Mouse (Mus musculus): ENCODE measurements at regions not wholly inside any gene's neighbourhood (a gene's known extent, or its start where the extent isn't known, plus 50 kb on each side); places are given as distances from the start of the nearest gene placed in this dataset.

DNA sequence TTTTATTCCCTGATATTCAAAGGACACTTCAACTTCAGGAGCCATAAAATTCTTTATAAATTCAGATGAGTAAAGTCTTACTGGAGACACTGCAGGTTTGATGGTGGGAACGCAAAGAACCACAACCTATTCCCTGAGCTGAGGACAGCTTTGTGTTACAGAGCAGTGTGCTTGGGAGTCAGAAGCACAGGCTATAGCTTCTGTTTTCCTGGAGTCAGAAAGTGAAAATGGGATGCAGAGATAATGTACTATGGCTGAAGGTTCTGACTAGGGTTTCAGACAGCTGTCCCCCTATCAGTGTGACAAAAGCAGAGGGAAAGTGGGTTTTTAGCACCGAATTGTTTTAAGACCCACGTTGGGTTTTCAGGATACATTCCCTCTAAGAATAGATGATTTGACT, 211.8 kb downstream of the Fam181b start:
- no peak for TF ChIP-seq CTCF (IDR thresholded peaks at IDR 0.05; ENCODE audit: low read depth)
- TF ChIP-seq EP300 (IDR thresholded peaks at IDR 0.05; ENCODE audit: low read depth): no peak
